Mouse (Mus musculus) right cerebral cortex, postnatal 25 days (tissue): Measurements from ENCODE around the gene 1700031F05Rik.
"Not testable (repeated sequence)": the region's sequence is repeated elsewhere in the genome, so short reads cannot be mapped to it uniquely, and the experiment has no call there.

Source experiments
- DNase-seq: peaks from one replicate; pipeline ENCODE4 v3.0.0; 2022

1700031F05Rik gene

GRCm38 (mm10) chrX:102867871-102868270, at the start of gene 1700031F05Rik:
TSS of gene 1700031F05Rik (minus strand) at chrX:102867971.
- no peak for DNase-seq

- DNase-seq = not testable (repeated sequence)
These were observed 47.1 kb upstream of the 1700031F05Rik start for GRCm38 (mm10) chrX:102914823-102915222.

GRCm38 (mm10) chrX:102908587-102908986, 40.8 kb upstream of the 1700031F05Rik start, which contains the start of the genes Dmrtc1a and 1700011M02Rik:
TSS of gene Dmrtc1a (minus strand) at chrX:102908687.
TSS of gene 1700011M02Rik (plus strand) at chrX:102908905.
- DNase-seq = not testable (repeated sequence)

- not testable (repeated sequence) for DNase-seq
These were observed 13.3 kb downstream of the 1700031F05Rik start, which contains the start of gene Dmrtc1c2 for GRCm38 (mm10) chrX:102854516-102854915. TSS of gene Dmrtc1c2 (minus strand) at chrX:102854616.

GRCm38 (mm10) chrX:102812311-102812710, 55.5 kb downstream of the 1700031F05Rik start:
- DNase-seq = no peak
